Mouse (Mus musculus) liver, postnatal 0 days (tissue): ENCODE measurements around the gene Gm47996. TPM values are rescaled to one million over a fixed set of nuclear protein-coding genes. Genes with fewer than 3 reads are reported as not detected.

ENCODE experiments used
- ATAC-seq: fragments of 200-750 bp; cut with Nextera tagmentation; 2 replicates; pipeline ENCODE4 v1.8.0; 2017; ENCODE audit warnings: mild to moderate bottlenecking, moderate library complexity
- DNase-seq: peaks from one replicate; pipeline ENCODE4 v3.0.0-alpha.2; 2016
- H3K27ac ChIP-seq: fragments of 300-500 bp; sonication (generic); 2 replicates; pipeline ENCODE4 v1.5.1; 2014; ENCODE audit warnings: antibody characterized with exemption, moderate library complexity, mild to moderate bottlenecking, low read depth
- H3K27me3 ChIP-seq: fragments of 300-500 bp; sonication (generic); 2 replicates; pipeline ENCODE4 v1.6.1; 2014; ENCODE audit warnings: low read length, control low read depth, mixed read lengths; ENCODE audit not compliant: insufficient read depth
- H3K36me3 ChIP-seq: fragments of 300-500 bp; sonication (generic); replicated peaks from 2 replicates; pipeline ENCODE4 v1.6.1; 2014; ENCODE audit warnings: mild to moderate bottlenecking, control low read depth, low read length, moderate library complexity, mixed read lengths; ENCODE audit not compliant: insufficient read depth
- H3K4me1 ChIP-seq: fragments of 300-500 bp; sonication (generic); 2 replicates; pipeline ENCODE4 v1.6.1; 2014; ENCODE audit warnings: antibody characterized with exemption, mild to moderate bottlenecking, control low read depth; ENCODE audit not compliant: insufficient read depth
- H3K4me2 ChIP-seq: fragments of 300-500 bp; sonication (generic); 2 replicates; pipeline ENCODE4 v1.6.1; 2014; ENCODE audit warnings: low read depth, mild to moderate bottlenecking, low read length, moderate library complexity, mixed read lengths
- H3K4me3 ChIP-seq: fragments of 300-500 bp; sonication (generic); 2 replicates; pipeline ENCODE4 v1.5.1; 2014; ENCODE audit warnings: low read depth, low read length
- H3K9ac ChIP-seq: fragments of 300-500 bp; sonication (generic); replicated peaks from 2 replicates; pipeline ENCODE4 v1.6.1; 2014; ENCODE audit warnings: mild to moderate bottlenecking, moderate library complexity
- H3K9me3 ChIP-seq: fragments of 300-500 bp; sonication (generic); 2 replicates; pipeline ENCODE4 v1.6.1; 2016; ENCODE audit warnings: mild to moderate bottlenecking, control low read depth, low read length, mixed read lengths
- CTCF ChIP-seq: sonication (generic); IDR thresholded peaks from 2 replicates; pipeline ENCODE4 v1.5.1; 2016; ENCODE audit warnings: antibody characterized with exemption, low read depth
- EP300 ChIP-seq: IDR thresholded peaks from 2 replicates; pipeline ENCODE4 v1.6.1; 2016; ENCODE audit warnings: antibody characterized with exemption, low read depth, mild to moderate bottlenecking
- WGBS: fragments of 180-500 bp; shearing (Covaris S2); extraction: QIAGEN DNeasy Blood & Tissue Kit; methylation state at CpG from one replicate; pipeline ENCODE4 v1.1.7; 2014; ENCODE audit not compliant: insufficient replicate concordance; 5-methylcytosine and 5-hydroxymethylcytosine counted together
- polyA plus RNA-seq: library from polyadenylated mRNA; unstranded; fragments of >200 nt; fragmentation: Nextera tagmentation; extraction: Ambion mirVana; gene quantifications from 2 replicates; pipeline ENCODE4 v1.2.1, GENCODE M21; 2015

The Gm47996 gene
- polyA plus RNA-seq, 1 experiment from 2014 or later, result 0.12 TPM

GRCm38 (mm10) chr1:151255422-151255821, 45.5 kb downstream of the Gm47996 start:
- ATAC-seq (no peak), DNase-seq (no peak)
- Histone ChIP-seq H3K27me3 (no peaks in the 10 kb centered on the region), H3K9ac (no peak overlapping the region), H3K4me2 (no peak overlapping the region), H3K9me3 (no peaks in the 10 kb centered on the region), H3K27ac (no peak overlapping the region), H3K36me3 (no peaks in the 10 kb centered on the region), H3K4me3 (no peak overlapping the region), H3K4me1 (peaks cover 2% of the 10 kb centered on the region; the same call in 1 of the 2 replicates)
- WGBS, result 67% methylated on average over 5 of the region's 5 CpGs
- no peak for TF ChIP-seq CTCF
- TF ChIP-seq EP300, result no peak

DNA sequence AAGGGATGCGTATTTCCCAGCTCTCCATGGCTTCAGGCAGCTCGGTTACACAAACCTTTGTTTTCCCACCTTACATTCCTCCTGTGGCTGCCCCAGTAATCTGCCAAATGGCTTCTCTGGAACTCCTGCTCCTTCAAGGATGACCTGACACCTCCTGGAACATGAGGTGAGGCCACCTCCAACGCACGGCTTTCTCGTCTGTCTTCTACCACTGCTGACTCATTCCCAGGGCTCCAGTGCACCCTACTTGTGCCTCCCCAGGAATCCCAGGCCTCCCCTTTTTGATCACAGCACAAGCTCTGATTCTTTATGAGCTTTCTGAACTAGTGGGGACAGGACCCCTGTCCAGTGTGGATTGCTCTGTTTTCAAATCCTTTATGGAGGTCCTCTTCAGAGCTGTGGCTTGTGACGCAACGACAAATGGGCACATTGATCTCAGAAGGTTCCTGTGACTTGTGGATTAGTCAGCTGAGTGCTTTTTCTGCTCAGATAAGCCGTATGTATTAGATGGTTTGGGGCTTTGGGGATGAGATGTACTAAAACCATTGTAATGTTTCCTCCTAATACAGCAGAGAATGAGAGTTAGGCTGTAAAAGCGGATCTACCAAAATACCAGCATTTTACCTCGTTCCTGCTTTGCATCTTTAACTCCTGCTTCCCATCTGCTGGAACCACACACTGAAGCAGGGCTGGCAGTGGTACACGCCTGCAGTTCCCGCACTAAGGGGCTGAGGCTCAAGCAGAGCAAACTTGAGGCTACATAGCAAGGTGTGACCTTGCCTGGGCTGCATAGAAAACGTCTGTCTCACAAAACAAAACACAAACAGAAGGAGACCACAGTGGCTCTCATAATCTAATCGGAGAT, 48.4 kb downstream of the Gm47996 start:
- no peak overlapping the region for H3K9ac ChIP-seq
- DNase-seq, result no peak
- H3K4me2 ChIP-seq, result no peak overlapping the region
- TF ChIP-seq EP300, result no peak
- TF ChIP-seq CTCF, result no peak
- no peaks in the 10 kb centered on the region for H3K36me3 ChIP-seq
- WGBS, result 55% methylated on average over 14 of the region's 14 CpGs
- no peaks in the 10 kb centered on the region for H3K9me3 ChIP-seq
- no peak overlapping the region for H3K27ac ChIP-seq
- no peak overlapping the region for H3K4me3 ChIP-seq
- no peaks in the 10 kb centered on the region for H3K4me1 ChIP-seq
- H3K27me3 ChIP-seq, result no peaks in the 10 kb centered on the region
- ATAC-seq, result no peak

DNA sequence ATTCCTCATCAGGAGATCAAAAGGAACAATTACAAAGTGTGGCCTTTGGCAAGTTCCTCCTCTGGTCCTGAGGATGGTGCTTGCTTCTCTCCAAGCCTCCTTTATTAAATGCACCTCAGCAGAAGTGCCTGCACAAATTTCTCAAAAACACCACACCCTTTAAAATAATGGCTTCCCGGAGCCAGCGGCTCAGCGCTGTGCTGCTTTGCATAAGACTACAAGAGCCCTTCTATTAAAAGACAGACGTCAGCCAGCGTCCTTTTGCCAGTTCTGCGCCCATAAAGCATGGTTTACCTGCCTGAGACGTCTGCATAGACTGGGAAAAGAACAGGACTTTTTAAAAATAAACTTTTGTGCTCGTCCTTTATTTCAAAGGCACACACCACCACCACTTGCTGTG, 49.1 kb downstream of the Gm47996 start:
- WGBS, result 58% methylated on average over 8 of the region's 8 CpGs
- Histone ChIP-seq H3K36me3 (no peaks in the 10 kb centered on the region), H3K27me3 (no peaks in the 10 kb centered on the region), H3K4me2 (no peak overlapping the region), H3K4me1 (no peaks in the 10 kb centered on the region), H3K9ac (no peak overlapping the region), H3K27ac (no peak overlapping the region), H3K4me3 (no peak overlapping the region), H3K9me3 (no peaks in the 10 kb centered on the region)
- ATAC-seq (no peak), DNase-seq (no peak)
- TF ChIP-seq EP300 (no peak), CTCF (no peak)

Other genes starting within 250 kb of the Gm47996 start
- 2.4 and 2.8 TPM in 2 replicates for gene Hmcn1, start 216.7 kb upstream of the Gm47996 start, polyA plus RNA-seq
- 0.60 and 0.67 TPM in 2 replicates for gene Gm47985, start 27.6 kb upstream of the Gm47996 start, polyA plus RNA-seq
- gene Gm8947, start 17.8 kb upstream of the Gm47996 start, polyA plus RNA-seq, result 0.28 and 0.37 TPM in 2 replicates
- 0.26 and 0.31 TPM in 2 replicates for gene Gm47995, start 11.7 kb upstream of the Gm47996 start, polyA plus RNA-seq
- gene 3110040M04Rik, start 6.0 kb upstream of the Gm47996 start, polyA plus RNA-seq, result 0.28 TPM in 1 of 2 replicates, not detected in the other
- gene Ivns1abp, start 134.3 kb downstream of the Gm47996 start, polyA plus RNA-seq, result 58.5 and 68.2 TPM in 2 replicates
- 17.2 and 20.6 TPM in 2 replicates for gene Swt1, start 218.3 kb downstream of the Gm47996 start, polyA plus RNA-seq
- gene Trmt1l, start 218.4 kb downstream of the Gm47996 start, polyA plus RNA-seq, result 10.9 and 12.6 TPM in 2 replicates